Mouse (Mus musculus): Measurements from ENCODE around the gene Lsamp. TPM values are rescaled to one million over a fixed set of nuclear protein-coding genes. Genes with fewer than 3 reads are reported as not detected.

Lsamp gene
- polyA plus RNA-seq, 1 experiment from 2014 or later: 27.9 TPM

- peak; percentile 51; the same call in 1 of the 2 replicates for ATAC-seq
- no peaks in the 10 kb centered on the region for H3K9me3 ChIP-seq (replicated peaks)
Measured at GRCm38 (mm10) chr16:40294296-40294882, 310.2 kb downstream of the Lsamp start.

DNA sequence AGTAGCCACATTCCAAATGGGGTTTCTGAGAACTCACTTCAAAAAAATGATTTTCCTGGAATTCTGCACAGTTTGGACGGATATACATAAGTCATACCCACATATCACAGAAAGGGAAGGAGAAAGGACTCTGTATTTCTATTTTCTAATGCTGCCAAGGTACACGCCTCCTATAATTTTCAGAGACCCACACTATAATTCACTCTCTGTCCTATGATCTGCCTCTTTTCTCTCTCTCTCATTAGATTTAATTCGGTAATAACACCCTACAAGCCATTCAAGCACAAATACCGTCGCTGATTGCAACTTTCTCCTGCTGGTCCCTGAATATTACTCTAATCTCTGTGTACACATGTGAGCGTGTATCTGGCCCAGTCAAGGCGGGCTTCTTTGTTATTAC is 311.1 kb downstream of the Lsamp start:
- Histone ChIP-seq H3K27me3 (no peaks in the 10 kb centered on the region), H3K4me1 (no peaks in the 10 kb centered on the region), H3K27ac (no peak overlapping the region), H3K9ac (no peak overlapping the region), H3K36me3 (ENCODE audit: poor library complexity, severe bottlenecking) (no peaks in the 10 kb centered on the region), H3K9me3 (replicated peaks) (no peaks in the 10 kb centered on the region), H3K4me3 (no peak overlapping the region), H3K4me2 (no peak overlapping the region)
- 73% methylated on average over 7 of the region's 7 CpGs for WGBS
- ATAC-seq: no peak; the same call in 1 of the 2 replicates

More at GRCm38 (mm10) chr16:40294296-40294882, 310.2 kb downstream of the Lsamp start:
- Histone ChIP-seq H3K4me2 (no peak overlapping the region), H3K9ac (no peak overlapping the region), H3K4me1 (no peaks in the 10 kb centered on the region), H3K4me3 (no peak overlapping the region), H3K27me3 (no peaks in the 10 kb centered on the region), H3K36me3 (ENCODE audit: poor library complexity, severe bottlenecking) (no peaks in the 10 kb centered on the region), H3K27ac (no peak overlapping the region)
- WGBS: 54% methylated on average over 4 of the region's 4 CpGs

DNA sequence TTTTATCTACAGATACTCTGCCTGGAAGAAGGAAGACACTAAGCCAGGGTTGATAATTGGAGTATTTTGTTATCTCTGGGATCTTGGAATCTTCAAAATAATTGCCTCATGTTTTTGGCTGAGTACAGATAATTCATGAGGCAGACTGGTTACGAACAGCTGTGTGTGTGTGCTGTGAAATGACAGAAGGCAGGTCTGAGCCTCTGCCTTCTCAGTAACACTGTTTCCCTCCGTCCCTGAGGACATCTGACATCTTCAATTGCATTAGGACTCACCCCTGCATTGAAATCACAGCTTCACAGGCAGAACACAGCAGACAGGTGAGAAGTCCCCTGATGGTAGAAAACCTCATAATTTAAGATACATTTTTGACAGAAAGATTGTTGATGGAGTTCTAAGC is 323.5 kb downstream of the Lsamp start:
- no peaks in the 10 kb centered on the region for H3K4me1 ChIP-seq
- no peak overlapping the region for H3K4me2 ChIP-seq
- H3K36me3 ChIP-seq (ENCODE audit: poor library complexity, severe bottlenecking): no peaks in the 10 kb centered on the region
- no peak for ATAC-seq
- H3K9ac ChIP-seq: no peak overlapping the region
- H3K27me3 ChIP-seq: no peaks in the 10 kb centered on the region
- 68% methylated on average over 2 of the region's 2 CpGs for WGBS
- H3K9me3 ChIP-seq (replicated peaks): no peaks in the 10 kb centered on the region
- no peak overlapping the region for H3K27ac ChIP-seq
- H3K4me3 ChIP-seq: no peak overlapping the region

- no peak for ATAC-seq
- H3K4me1 ChIP-seq: no peaks in the 10 kb centered on the region
- no peak overlapping the region for H3K4me2 ChIP-seq
- no peak overlapping the region for H3K9ac ChIP-seq
- no peaks in the 10 kb centered on the region for H3K27me3 ChIP-seq
- WGBS: 76% methylated on average over 2 of the region's 2 CpGs
- H3K36me3 ChIP-seq (ENCODE audit: poor library complexity, severe bottlenecking): no peaks in the 10 kb centered on the region
- H3K4me3 ChIP-seq: no peak overlapping the region
- H3K9me3 ChIP-seq (replicated peaks): no peaks in the 10 kb centered on the region
- no peak overlapping the region for H3K27ac ChIP-seq
Measured at GRCm38 (mm10) chr16:40316199-40316598, 332.0 kb downstream of the Lsamp start.

DNA sequence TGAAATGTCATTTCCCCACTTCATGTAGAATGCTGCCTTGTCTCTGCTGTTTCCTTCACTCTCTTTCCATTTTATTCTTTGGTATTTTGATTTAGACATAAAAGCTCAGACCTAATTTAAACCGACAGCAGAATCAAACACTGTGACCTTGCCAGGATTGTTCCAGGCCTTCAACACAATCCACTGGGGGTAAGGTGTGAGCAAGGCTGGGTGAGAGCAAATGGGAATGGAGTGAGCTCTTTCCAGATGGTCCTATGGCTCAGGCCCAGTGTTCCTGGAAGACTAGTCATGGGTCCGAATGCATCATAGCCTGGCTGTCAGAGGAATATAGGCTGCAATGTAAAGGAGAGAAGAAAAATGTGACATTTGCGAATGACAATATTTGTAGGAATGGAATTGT is 340.6 kb downstream of the Lsamp start:
- ATAC-seq: no peak
- H3K9ac ChIP-seq: no peak overlapping the region
- H3K36me3 ChIP-seq (ENCODE audit: poor library complexity, severe bottlenecking): no peaks in the 10 kb centered on the region
- no peak overlapping the region for H3K4me3 ChIP-seq
- no peak overlapping the region for H3K27ac ChIP-seq
- no peaks in the 10 kb centered on the region for H3K9me3 ChIP-seq (replicated peaks)
- H3K27me3 ChIP-seq: no peaks in the 10 kb centered on the region
- WGBS: 92% methylated on average over 3 of the region's 3 CpGs
- H3K4me2 ChIP-seq: no peak overlapping the region
- no peaks in the 10 kb centered on the region for H3K4me1 ChIP-seq

- WGBS: 93% methylated on average over 7 of the region's 7 CpGs
- Histone ChIP-seq H3K9me3 (replicated peaks) (no peaks in the 10 kb centered on the region), H3K9ac (no peak overlapping the region), H3K27ac (no peak overlapping the region), H3K4me3 (no peak overlapping the region), H3K4me2 (no peak overlapping the region), H3K36me3 (ENCODE audit: poor library complexity, severe bottlenecking) (no peaks in the 10 kb centered on the region), H3K27me3 (no peaks in the 10 kb centered on the region), H3K4me1 (no peaks in the 10 kb centered on the region)
- ATAC-seq: no peak
Measured at GRCm38 (mm10) chr16:40328249-40328820, 344.2 kb downstream of the Lsamp start.

DNA sequence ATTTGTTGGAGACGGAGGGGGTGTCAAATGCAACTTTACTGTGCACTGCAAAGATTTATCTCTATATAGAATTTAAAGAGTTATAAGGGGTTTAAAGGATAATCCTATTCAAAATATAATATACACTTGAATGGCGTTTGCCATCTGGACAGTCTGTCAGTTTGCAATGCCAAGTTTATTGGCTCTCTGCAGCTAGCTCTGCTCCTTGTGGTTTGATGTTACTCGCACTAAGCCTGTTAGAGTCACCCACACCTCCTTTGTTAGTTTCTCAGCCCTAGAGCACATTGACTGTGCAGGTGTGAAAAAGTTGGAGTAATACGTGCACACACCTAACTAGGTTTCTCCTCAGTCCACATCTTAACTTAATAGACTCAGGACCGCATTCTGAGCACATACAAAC is 385.5 kb downstream of the Lsamp start:
- peak; percentile 73 for ATAC-seq
- no peak overlapping the region for H3K27ac ChIP-seq
- H3K4me3 ChIP-seq: no peak overlapping the region

GRCm38 (mm10) chr16:40371291-40371690 is 387.1 kb downstream of the Lsamp start:
- ATAC-seq: no peak
- Histone ChIP-seq H3K27me3 (no peaks in the 10 kb centered on the region), H3K9ac (no peak overlapping the region), H3K4me1 (0 out of 2 replicates have a peak, but pooled peaks cover 11% of the 10 kb centered on the region), H3K27ac (no peak overlapping the region), H3K9me3 (replicated peaks) (no peaks in the 10 kb centered on the region), H3K36me3 (ENCODE audit: poor library complexity, severe bottlenecking) (no peaks in the 10 kb centered on the region), H3K4me2 (no peak overlapping the region), H3K4me3 (no peak overlapping the region)
- 86% methylated on average over 1 of the region's 1 CpGs for WGBS

More for the DNA sequence above, 385.5 kb downstream of the Lsamp start:
- no peaks in the 10 kb centered on the region for H3K36me3 ChIP-seq (ENCODE audit: poor library complexity, severe bottlenecking)
- no peak overlapping the region for H3K9ac ChIP-seq
- H3K4me1 ChIP-seq: 0 out of 2 replicates have a peak, but pooled peaks cover 11% of the 10 kb centered on the region
- WGBS: 79% methylated on average over 5 of the region's 5 CpGs
- H3K4me2 ChIP-seq: no peak overlapping the region
- H3K27me3 ChIP-seq: no peaks in the 10 kb centered on the region
- H3K9me3 ChIP-seq (replicated peaks): no peaks in the 10 kb centered on the region

- 90% methylated on average over 4 of the region's 4 CpGs for WGBS
- H3K9me3 ChIP-seq (replicated peaks): no peaks in the 10 kb centered on the region
- no peaks in the 10 kb centered on the region for H3K27me3 ChIP-seq
- H3K4me1 ChIP-seq: peaks cover 15% of the 10 kb centered on the region
- H3K4me3 ChIP-seq: no peak overlapping the region
- H3K9ac ChIP-seq: no peak overlapping the region
- no peak overlapping the region for H3K4me2 ChIP-seq
- no peak for ATAC-seq
- no peak overlapping the region for H3K27ac ChIP-seq
- H3K36me3 ChIP-seq (ENCODE audit: poor library complexity, severe bottlenecking): no peaks in the 10 kb centered on the region
Measured at GRCm38 (mm10) chr16:40375314-40375713, 391.2 kb downstream of the Lsamp start.

DNA sequence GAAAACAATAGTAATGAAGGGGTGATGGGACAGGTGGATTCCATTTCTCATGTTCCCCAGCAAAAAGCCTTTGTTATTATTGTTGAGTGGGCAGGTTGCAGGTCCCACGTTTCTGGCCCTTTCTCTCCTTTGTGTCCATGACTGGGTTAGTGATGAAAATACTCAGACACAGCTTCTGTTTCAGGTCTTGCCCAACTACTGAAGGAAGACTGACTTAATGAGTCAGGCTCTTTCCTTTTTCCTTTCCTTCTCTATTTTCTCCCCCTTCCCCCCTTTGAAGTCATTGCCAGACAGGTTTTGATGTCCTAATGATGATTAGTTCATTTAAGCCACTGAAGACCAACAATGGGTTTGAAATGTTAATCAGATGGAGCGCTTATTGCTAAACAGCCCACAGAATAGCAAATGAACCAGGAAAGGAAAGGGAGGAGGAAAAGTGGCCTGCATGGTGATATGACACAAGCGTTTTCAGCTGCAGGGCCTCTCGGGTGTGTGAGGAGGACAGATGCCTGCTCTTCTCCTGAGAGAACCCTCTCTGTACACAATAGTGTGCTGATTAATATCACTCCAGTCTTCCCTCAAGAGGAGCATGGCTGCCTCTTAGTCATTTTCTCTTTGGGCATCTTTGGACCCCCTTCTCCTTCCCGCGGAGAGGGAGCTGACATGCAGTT is 393.1 kb downstream of the Lsamp start:
- H3K9ac ChIP-seq: no peak overlapping the region
- H3K4me3 ChIP-seq: no peak overlapping the region
- peaks cover 12% of the 10 kb centered on the region for H3K4me1 ChIP-seq
- peak; percentile 90 for ATAC-seq
- no peak overlapping the region for H3K27ac ChIP-seq
- no peaks in the 10 kb centered on the region for H3K27me3 ChIP-seq
- 33% methylated on average over 6 of the region's 6 CpGs for WGBS
- H3K4me2 ChIP-seq: no peak overlapping the region
- no peaks in the 10 kb centered on the region for H3K36me3 ChIP-seq (ENCODE audit: poor library complexity, severe bottlenecking)
- no peaks in the 10 kb centered on the region for H3K9me3 ChIP-seq (replicated peaks)

- H3K4me3 ChIP-seq: no peak overlapping the region
- H3K9ac ChIP-seq: no peak overlapping the region
- no peak overlapping the region for H3K27ac ChIP-seq
- no peaks in the 10 kb centered on the region for H3K36me3 ChIP-seq (ENCODE audit: poor library complexity, severe bottlenecking)
- H3K9me3 ChIP-seq (replicated peaks): no peaks in the 10 kb centered on the region
- H3K27me3 ChIP-seq: no peaks in the 10 kb centered on the region
- H3K4me1 ChIP-seq: no peaks in the 10 kb centered on the region
- no peak overlapping the region for H3K4me2 ChIP-seq
- WGBS: 73% methylated on average over 4 of the region's 4 CpGs
- ATAC-seq: no peak
Measured at GRCm38 (mm10) chr16:40392106-40392505, 407.9 kb downstream of the Lsamp start.

GRCm38 (mm10) chr16:40399531-40399930 is 415.4 kb downstream of the Lsamp start:
- ATAC-seq: no peak
- Histone ChIP-seq H3K27me3 (no peaks in the 10 kb centered on the region), H3K9me3 (replicated peaks) (no peaks in the 10 kb centered on the region), H3K4me1 (no peaks in the 10 kb centered on the region), H3K4me2 (no peak overlapping the region), H3K4me3 (no peak overlapping the region), H3K27ac (no peak overlapping the region), H3K36me3 (ENCODE audit: poor library complexity, severe bottlenecking) (no peaks in the 10 kb centered on the region), H3K9ac (no peak overlapping the region)
- 92% methylated on average over 2 of the region's 2 CpGs for WGBS
